Mouse (Mus musculus) lung, adult 18-20 months (tissue): ENCODE data around the gene Zranb3.
"Not testable (repeated sequence)": the region's sequence is repeated elsewhere in the genome, so short reads cannot be mapped to it uniquely, and the experiment has no call there.

Source experiments
- DNase-seq, 2 experiments: peaks; one replicate each; pipeline ENCODE4 v3.0.0; 2022; ENCODE audit warnings: mixed read lengths in 2 of 2

Gene Zranb3

DNA sequence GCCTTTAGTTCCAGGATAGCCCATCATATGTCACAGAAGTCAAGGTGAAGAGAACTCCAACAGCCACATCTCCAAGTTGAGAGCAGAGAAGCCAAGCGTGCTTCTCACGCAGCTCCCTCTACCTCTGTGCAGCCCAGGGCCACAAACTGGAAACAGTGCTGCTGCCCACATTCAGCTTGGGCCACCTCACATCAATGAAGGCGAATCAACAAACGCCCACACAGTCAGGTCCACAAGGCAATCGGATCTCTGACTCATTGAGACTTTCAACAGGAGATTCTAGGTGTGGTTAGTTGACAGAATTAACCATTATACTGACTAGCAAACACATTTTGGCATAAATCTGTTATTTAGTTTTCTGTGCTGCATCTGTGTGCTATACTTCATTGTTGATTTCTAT lies 44.2 kb downstream of the Zranb3 start:
- no peak for DNase-seq

DNA sequence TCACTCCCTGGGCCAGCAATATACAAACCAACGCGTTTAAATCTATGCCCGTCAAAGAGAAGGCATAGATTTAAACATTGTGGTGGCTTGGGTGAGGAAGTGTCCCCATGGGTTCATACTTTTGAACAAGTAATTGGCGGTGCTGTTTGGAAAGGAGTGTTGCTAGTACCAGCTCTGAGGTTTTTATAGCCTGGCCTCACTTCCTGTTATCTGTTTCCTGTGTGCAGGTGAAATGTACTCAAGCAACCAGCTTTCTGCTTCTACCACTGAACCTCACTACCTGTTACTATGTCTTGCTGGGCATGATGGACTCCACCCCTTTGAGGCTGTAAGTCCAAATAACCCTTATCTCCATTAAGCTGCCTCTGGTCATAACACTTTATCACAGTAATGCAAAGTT lies 45.6 kb downstream of the Zranb3 start:
- DNase-seq = no peak

DNA sequence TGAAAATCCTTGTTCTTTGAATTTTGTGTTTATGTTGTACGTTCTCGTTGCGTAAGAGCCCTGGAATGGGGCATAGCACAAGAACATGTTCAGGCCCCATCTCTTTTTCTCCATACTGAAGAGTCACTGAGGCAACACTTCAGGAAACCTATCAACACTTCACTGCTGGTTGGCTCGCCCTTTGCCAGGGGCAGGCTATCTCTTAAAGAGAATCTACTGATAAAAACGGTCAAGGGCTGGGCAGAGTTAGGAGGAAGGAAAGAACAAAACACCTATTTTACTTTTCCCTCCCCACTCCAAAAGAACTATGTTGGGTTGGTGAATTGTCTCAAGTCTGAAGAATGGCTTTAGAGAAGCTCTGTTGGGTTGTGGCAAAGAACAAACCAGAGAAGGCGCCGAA lies 55.9 kb downstream of the Zranb3 start:
- no peak for DNase-seq

DNA sequence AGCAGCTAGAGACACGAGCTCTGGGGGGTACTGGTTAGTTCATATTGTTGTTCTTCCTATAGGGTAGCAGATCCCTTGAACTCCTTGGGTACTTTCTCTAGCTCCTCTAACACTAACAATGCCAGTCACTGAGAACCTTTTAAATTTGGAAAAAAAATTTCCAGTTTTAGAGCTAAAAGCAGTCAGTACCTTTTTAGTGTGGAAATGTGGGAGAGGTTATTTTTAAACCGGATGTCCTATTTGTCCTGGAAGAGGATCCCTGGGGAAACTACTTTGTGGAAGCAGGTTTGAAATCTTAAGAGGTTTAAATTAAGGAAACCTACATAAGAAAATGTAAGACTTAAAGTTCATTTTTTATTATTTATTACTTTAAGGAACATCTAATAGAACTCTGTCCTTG lies 56.4 kb downstream of the Zranb3 start:
- no peak for DNase-seq

DNA sequence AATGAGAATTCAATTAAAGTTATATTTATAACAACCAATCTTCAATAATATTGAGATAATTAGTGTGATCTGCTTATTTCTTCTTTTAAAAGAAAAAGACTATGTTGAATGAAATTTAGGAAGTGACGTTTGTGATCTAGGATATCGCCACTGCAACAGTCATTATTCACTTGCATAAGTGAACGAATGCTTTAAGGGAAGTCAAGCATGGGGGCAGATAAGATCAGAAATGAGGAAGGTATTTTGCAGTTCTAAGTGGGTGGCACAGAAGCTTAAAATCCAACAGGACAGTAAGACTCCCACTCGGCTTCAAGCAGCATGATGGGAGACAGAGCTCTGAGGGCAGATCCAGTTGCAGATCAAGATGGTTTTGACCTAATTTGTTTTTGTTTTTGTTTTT lies 58.7 kb downstream of the Zranb3 start:
- no peak for DNase-seq

DNA sequence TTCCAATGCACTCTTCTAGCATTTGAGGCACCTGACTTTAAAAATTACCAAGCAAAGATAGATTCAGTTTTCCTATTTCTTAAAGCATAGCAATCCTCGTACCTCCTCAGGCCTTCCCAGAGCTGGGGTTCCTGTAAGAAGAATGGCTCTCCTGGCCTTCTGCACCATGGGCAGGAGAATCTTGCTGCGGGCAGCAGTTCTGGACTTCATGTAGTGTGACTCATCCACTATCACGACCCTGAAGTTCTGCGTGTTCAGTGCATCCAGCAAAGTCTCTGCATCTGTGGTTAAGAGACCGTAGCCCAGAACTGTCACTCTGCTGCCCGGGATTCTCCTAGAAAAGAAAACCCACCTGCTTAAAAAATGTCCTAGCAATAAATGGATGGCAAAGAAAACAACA lies 66.6 kb downstream of the Zranb3 start:
- no peak for DNase-seq

DNA sequence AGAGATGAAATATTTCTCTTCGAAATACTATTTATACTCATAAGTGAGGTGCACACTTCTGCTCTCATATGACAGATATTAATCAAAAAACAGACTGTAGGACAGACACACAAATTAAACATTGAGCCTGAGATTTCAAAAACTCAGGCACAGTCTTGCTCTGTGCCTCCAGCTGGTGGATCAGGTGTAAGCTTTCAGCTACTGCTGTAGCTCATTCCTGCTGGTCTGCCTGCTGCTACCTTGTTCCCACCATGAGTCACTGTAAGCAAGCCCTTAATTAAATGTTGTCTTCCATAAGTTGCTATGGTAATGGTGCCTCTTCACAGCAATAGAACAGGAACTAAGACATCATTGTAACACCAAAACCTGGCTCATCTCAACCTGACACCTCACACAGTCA lies 70.7 kb downstream of the Zranb3 start:
- no peak for DNase-seq

DNA sequence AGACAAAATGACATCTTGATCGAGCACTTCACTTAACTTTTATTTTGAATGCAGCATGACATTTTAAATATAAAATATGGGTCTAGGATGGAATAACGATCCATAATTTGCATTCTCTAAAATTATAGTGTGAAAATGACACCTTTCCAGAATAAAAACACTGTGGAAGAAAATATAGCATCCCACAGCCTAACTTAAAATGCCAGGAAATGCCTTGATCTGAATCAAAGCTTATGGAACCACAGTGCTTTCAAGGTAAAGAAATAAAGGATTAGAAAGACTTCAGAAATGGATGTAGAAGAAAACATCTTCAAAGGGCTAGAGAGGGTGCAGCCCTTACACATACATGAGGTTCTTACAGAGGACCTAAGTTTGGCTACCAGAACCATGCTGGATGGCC lies 71.3 kb downstream of the Zranb3 start:
- DNase-seq = no peak

DNA sequence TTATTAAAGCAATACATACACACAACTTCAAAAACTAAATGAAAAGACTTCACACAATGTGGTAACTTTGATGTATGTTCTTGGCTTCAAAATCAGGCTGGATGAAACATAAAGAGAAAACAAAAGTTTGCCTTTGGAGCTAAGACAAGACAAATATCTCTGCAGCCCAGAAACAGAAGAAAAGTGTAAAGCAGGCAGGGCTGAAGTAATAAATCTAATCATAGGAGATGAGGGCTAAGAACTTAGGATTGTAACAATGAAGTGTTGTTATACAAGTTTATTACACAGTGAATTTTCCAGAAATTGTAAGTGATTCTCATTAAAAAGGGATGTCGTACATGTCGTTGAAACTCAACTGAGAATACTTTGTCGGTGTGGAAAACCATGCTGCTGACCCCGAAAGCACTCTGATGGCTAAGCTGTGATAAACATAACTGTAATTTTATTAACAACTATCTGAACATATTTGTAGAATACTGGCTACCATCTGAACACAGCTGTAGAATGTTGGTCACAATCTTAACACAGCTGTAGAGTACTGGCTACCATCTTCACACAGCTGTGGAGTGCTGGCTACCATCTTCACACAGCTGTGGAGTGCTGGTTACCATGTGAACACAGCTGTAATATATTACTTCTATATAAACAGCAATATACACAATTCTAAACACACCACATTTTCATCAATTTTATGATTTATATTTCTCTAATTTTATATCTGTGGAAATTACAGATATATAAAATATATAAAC lies 78.3 kb downstream of the Zranb3 start:
- no peak for DNase-seq

DNA sequence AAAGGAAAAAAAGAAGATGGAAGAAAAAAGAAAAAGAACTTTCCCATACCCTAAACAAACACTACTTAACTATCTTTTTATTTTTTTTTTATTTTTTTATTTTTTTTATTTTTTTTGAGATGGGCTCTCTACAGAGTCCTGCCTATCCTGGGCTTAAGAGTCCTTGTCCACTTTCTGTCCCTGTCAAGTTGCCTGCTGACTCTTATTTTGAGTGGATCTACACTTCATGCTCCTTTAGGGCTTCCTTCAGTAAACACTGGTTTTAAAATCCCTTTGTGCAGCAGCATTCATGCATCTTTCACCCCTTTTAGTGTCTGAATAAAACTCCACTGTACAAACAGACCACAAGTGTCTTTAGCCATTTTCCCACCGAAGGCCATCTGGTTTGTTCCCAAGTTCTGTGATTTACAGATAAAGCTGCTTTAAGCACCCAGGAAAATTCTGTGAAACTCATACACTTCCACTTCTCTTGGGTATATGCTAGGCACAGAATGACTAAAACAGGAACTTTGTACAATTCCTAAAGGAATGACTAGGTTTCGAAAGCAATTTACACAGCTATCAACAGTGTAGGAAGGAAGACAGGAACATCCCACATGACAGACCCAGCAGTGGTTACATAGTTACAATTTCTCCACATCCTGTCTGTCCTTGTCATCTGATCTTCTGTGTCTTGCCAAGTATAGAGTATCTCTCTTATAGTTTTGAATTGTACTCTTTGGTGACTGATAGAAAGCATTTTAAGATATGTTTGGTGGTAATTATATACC lies 82.7 kb downstream of the Zranb3 start:
- DNase-seq = no peak

DNA sequence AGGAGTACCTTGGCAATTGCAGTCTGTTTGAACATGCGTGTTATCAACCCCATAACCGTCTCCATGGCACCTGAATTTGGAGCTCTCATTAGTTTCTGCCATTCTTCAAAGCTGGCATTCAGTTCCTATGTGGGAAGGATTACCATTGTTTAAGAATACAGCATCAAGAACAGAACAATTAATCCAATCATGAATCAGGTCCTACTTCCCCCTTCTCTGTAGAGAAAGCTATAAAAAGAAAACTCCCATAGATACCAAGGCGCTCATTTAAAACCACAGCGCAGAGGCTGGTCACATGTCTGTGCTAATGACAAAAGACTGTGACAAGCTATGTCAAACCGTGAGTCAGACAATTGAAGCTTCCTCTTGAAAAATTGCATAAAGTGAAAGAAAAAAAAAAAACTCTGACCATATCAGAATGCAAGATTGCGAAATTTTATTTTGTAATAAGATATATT lies 86.8 kb downstream of the Zranb3 start:
- DNase-seq = peak; percentile 14 to 15

DNA sequence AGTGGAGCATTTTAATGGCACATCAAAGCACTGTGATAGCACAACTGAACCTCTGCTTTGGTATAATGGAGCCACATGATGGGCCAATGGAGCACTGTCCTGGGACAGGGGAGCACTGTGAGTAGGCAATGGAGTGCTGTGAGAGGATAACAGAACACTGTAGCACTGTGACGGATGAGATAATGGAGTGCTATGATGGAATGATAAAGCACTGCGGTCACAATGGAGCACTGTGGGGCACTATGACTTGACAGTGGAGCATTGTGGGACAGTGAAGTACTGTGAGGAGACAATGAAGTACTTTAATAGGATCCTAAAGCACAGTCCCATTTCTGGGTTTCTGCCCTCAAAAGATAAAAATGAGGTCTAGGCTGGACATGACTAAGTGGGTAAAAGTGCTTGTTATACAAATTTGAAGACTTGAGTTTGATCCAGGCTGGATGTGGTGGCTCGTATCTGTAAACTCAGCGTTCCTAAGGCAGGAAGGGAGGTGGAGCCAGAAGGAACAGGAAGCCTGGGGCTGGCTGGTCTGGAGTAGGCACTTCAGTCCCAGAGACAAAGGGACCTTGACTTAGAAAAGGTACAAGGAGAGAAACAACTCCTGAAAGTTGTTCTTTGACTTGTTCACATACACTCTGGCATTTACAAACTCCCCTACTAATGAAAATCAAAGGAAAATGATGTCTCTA lies 89.0 kb downstream of the Zranb3 start:
- peak in 1 of 2 experiments; percentile 24 for DNase-seq

DNA sequence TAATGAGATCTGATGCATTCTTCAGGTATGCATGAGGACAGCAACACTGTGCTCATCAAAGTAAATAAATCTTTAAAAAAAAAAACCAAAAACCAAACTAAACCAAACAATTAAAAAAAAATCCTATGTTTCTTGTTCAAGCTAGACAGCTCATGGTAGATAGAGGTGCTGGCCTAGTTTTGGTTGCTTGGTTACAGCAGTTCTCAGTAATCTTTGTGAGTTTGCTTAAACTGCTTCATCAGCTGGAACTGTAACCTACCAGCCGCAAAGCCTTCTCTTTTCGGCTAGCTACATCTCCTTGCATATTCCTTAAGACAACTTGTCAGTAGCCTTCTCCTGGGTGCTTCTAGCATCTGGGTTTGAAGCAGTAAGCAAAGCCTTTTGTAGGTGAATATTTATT lies 93.1 kb downstream of the Zranb3 start:
- no peak for DNase-seq

DNA sequence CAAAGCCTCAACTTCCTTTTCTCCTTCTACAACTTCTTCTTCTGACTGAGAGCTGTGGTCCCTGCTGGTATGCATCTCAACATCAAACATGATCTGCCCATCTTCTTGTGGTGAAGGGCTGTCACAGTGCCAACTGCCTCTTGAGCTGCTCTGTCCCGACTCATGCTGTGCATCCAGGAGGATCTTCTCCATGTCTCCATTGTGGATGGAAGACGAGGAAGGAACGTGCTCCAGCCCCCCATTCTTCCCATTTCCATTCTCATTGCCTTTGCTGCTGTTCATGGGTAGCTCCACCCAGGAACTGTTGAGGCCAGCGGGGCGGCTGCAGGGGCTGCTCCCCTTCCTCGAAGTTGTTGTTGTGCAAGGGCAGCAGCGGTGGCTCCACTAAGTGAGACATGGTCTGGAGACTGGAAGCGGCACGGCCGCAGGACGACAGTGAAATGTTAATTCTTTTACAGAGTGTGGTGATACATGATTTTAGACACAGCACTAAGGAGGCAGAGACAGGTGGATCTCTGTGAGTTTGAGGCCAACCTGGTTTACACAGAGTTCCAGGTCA lies 96.7 kb downstream of the Zranb3 start:
- not testable (repeated sequence) for DNase-seq

DNA sequence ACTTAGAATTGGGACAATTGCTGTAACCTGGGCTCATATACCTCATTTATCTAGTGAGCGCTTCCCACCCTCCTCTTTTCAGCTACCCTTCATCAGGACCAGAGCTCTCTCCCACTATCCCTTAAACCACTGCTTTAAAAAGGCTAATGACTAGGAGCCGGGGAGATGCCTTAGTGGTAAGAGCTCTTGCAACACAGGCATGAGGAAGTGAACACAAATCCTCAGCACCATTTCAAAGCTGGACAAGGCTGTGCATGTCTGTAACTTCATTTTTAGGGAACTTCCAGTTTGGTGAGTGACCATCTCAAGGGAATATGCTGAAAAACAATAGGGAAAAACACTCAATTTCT lies 98.5 kb downstream of the Zranb3 start:
- DNase-seq = no peak

DNA sequence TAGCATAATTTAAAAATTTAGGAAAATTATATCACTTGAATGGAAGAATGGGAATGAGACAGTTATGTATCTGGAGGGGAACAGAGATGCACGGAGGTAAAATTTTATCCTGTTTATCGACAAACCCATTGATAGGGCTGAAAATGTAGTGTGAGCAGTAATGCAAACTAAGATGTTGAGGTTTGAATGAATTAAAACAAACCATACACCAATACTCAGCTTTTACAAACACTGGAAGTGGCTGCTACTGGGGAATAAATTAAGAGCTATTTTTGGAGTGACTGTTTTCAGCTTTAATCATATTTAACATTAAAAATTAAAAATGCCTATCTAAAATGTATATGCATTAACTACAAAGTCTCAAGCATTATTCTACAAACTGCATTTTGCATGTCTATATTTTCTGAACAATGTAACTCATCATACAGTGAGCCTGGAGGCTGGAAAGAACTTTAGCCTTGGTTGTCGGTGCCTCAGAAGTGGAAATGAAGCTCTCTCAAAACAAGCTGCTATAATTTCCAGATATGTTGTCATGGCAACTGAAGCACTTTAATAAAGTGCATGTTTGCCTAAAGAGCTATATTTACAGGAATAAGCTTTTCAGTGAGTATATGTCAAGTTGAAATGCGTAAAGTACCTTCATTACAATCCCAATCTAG lies 99.0 kb downstream of the Zranb3 start:
- no peak for DNase-seq

DNA sequence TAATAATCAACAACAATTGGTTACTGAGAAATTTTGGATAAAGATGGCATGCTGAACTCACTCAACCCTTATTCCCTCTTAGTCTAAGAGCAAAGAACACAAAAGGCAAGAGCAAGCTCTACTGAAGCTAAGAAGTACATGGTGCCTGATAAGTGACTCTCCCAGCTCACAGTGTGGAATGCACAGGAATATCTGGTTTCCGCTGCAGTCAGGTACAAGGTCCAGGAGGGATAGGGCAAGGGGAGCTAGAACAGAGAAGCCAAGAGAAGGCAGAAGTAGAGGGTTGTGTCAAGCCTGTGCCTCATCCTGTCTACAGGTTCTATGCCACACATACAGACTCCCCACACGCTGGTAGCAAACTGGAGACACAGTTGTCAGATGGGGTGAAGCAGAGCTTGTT lies 100.7 kb downstream of the Zranb3 start:
- no peak for DNase-seq

DNA sequence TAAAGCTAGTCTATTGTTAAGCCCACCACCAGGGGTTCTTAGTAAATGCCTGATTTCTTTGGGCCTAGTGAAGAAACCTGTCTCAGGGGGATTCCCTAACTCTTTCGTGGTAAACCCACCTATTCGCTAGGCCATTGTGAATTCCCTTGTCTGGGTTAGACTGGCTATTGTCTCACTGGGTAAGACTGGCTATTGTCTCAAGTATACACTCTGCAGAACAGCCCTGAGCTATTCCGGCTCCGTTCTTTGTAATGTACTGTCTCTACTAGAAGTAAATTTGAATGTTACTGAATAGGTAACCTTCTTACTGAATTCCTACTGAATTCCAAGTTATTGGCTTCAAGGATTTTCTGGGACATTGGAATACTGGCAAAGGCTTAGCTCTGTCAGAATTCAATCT lies 101.9 kb downstream of the Zranb3 start:
- DNase-seq = not testable (repeated sequence)

DNA sequence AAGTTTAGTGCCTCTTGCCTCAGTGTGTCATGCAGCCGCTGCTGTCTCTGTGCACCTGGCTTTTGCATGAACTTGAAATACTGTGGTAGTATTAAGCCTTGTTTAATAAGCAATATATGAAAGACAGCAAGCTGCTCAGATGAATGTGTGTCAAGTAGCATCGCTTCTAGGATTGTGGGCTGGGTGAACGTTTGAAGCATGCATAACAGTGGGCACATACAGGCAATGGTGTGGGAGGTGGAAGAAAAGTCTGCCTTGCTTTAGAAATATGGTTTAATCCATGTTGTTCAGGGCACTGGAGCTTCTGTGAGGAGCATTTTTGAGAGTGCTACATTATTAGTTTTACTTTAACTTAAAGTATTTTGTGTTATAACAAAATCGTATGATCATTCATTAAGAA lies 109.0 kb downstream of the Zranb3 start:
- no peak for DNase-seq

DNA sequence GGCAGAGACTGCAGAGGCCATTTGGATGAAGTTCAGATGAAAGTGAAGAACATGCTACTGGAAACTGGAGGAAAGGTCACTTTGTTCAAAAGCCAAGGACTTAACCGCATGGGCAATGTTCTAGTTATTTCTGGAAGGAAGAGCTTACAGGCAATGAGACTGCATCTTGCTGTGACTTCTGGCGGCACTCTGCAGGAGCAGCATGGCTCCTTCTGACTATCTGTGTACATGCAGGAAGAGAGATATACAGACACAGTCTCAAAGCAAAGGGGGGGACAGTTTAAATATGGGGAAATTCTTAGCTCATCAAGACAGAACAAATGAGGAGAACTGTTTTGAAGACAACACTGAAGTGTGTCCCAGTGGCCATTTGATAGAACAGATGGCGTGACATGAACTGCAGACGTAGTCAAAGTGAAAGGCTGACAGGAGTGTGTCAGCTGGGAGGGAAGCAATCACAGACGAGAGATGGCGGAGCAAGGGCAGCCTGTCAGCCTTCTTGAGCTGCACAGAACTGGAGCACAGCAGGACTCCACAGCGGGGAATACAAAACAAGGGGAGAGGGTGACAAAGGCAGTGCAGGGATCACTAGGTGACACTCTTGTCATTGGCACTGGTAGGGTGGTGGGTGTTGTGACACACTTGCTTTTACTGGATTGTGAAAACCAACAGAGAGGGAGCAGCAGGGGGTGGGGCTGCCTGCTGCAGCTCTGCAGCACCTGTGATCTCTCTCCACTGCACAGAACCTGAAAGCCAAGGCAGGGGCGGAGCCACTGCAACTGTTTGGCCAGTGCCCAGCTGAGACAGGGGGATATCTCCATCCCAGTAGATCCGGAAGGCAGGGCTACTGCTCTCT lies 112.7 kb downstream of the Zranb3 start:
- peak in 1 of 2 experiments; percentile 33 for DNase-seq

DNA sequence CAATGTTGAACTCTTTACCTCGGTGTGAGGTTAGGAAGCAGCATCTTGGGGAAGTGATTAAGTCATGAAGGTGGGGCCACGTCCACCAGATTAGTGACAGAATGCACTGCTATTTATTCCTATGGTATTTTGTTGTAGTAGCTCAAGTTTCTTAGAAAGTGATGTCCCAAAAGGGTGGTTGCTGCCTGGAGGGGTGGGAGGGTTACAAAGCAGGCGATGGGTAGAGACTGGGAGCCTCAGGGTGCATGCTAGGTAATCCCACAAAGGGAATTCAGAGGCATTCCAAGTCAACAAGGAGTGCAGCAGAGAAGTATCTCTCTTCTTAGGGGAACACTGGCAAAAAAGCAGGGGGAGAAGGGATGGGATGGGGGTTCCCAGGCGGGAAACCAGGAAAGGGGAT lies 113.5 kb downstream of the Zranb3 start:
- DNase-seq = no peak

DNA sequence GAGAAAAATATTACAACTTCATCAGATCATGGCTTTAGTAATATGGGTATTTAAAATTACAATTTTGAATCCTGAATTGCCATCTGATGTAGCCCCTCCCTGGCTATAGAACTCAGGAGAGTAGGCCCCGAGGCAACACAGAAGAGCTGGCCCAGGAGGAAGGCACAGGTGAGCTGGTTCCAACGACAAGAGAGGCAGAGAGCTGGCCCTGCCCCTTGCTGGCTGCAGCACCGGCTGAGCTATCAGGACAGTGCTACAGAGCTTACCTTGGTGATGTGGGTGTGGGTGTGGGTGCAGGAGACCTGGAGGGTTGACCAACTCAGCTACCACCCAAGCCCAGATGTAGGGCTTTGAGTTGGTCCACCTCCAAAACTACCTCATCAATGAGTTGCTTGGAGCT lies 114.6 kb downstream of the Zranb3 start:
- DNase-seq = no peak
